Comparison of ENCODE assay signal across 22 mouse cellular contexts in genomic region chr3:136892140-136892539, GRCm38 (mm10).
DNase-seq lines count a peak whose midpoint lies in the region; ATAC-seq lines count a peak whose summit lies in the region.
"Had no signal": no experiment of that assay in that cellular context is flagged by ENCODE, and none has a peak within 500 bp of the region (broad histone marks: within the 10 kb centered on the region; RNA-seq: fewer than 3 reads in every experiment).

No protein-coding gene starts in this region.

- no peak overlapping the region for H3K9ac ChIP-seq in embryonic facial prominence, embryonic 14.5 days (ENCODE audit: low read depth, low read length)
- no peak overlapping the region for H3K9ac ChIP-seq in hindbrain, embryonic 16.5 days (ENCODE audit: low read depth, low read length)
- H3K9ac ChIP-seq in hindbrain, embryonic 11.5 days (ENCODE audit: low read depth, low read length) = no peak overlapping the region
- H3K9ac ChIP-seq: embryonic facial prominence, embryonic 12.5 days; forebrain, embryonic 12.5 days; heart, embryonic 12.5 days; intestine, embryonic 15.5 days had no signal

- H3K27me3 ChIP-seq in embryonic facial prominence, embryonic 14.5 days (replicated peaks; ENCODE audit: control insufficient read depth, insufficient read depth, low read length) = no peaks in the 10 kb centered on the region
- no peaks in the 10 kb centered on the region for H3K27me3 ChIP-seq in embryonic facial prominence, embryonic 10.5 days (replicated peaks; ENCODE audit: low read depth, poor library complexity, severe bottlenecking)
- no peaks in the 10 kb centered on the region for H3K27me3 ChIP-seq in hindbrain, embryonic 16.5 days (replicated peaks; ENCODE audit: control insufficient read depth, insufficient read depth, low read length)
- H3K27me3 ChIP-seq in hindbrain, embryonic 11.5 days (ENCODE audit: control insufficient read depth, insufficient read depth, low read length) = no peaks in the 10 kb centered on the region
- H3K27me3 ChIP-seq: embryonic facial prominence, embryonic 12.5 days; forebrain, embryonic 12.5 days; heart, embryonic 12.5 days; intestine, embryonic 15.5 days had no signal

- H3K4me1 ChIP-seq in embryonic facial prominence, embryonic 14.5 days (ENCODE audit: control insufficient read depth, insufficient read depth, low read length) = no peaks in the 10 kb centered on the region
- no peaks in the 10 kb centered on the region for H3K4me1 ChIP-seq in embryonic facial prominence, embryonic 10.5 days
- no peaks in the 10 kb centered on the region; the same call in 1 of the 2 replicates for H3K4me1 ChIP-seq in hindbrain, embryonic 16.5 days (ENCODE audit: control insufficient read depth, insufficient read depth, low read depth, low read length)
- H3K4me1 ChIP-seq in hindbrain, embryonic 11.5 days (replicated peaks; ENCODE audit: control insufficient read depth, insufficient read depth, low read length) = no peaks in the 10 kb centered on the region; the same call in 1 of the 2 replicates
- H3K4me1 ChIP-seq: embryonic facial prominence, embryonic 12.5 days; intestine, embryonic 15.5 days had no signal

- H3K4me3 ChIP-seq in embryonic facial prominence, embryonic 14.5 days (ENCODE audit: low read depth, low read length) = no peak overlapping the region
- H3K4me3 ChIP-seq in embryonic facial prominence, embryonic 10.5 days = no peak overlapping the region
- H3K4me3 ChIP-seq in hindbrain, embryonic 16.5 days (ENCODE audit: low read length) = no peak overlapping the region
- H3K4me3 ChIP-seq in hindbrain, embryonic 11.5 days (ENCODE audit: low read depth, low read length) = no peak overlapping the region
- H3K4me3 ChIP-seq: embryonic facial prominence, embryonic 12.5 days; forebrain, embryonic 12.5 days; heart, embryonic 12.5 days; hindbrain, embryonic 10.5 days; intestine, embryonic 15.5 days had no signal

- no peak overlapping the region for H3K27ac ChIP-seq in embryonic facial prominence, embryonic 14.5 days (replicated peaks; ENCODE audit: low read depth, low read length)
- no peak overlapping the region for H3K27ac ChIP-seq in embryonic facial prominence, embryonic 10.5 days (replicated peaks)
- H3K27ac ChIP-seq in hindbrain, embryonic 16.5 days (ENCODE audit: low read depth, low read length) = no peak overlapping the region
- no peak overlapping the region for H3K27ac ChIP-seq in hindbrain, embryonic 11.5 days (ENCODE audit: low read depth, low read length)
- H3K27ac ChIP-seq: embryonic facial prominence, embryonic 12.5 days; forebrain, embryonic 12.5 days; hindbrain, embryonic 10.5 days; intestine, embryonic 15.5 days had no signal

- ATAC-seq in cerebellum, adult (ENCODE audit: insufficient number of reproducible peaks, low FRiP score, low TSS enrichment) = peak; percentile 41; the same call in 1 of the 2 replicates
- peak; percentile 44; the same call in 1 of the 2 replicates for ATAC-seq in embryonic facial prominence, embryonic 14.5 days (ENCODE audit: low read depth)
- ATAC-seq in hindbrain, embryonic 16.5 days = peak; percentile 26; the same call in 1 of the 2 replicates
- ATAC-seq in hindbrain, embryonic 11.5 days (ENCODE audit: low FRiP score) = no peak
- ATAC-seq: CD4-positive, CD25-positive, alpha-beta regulatory T cell, adult 4 months; forebrain, embryonic 16.5 days; intestine, embryonic 15.5 days had no signal

- no peaks in the 10 kb centered on the region for H3K9me3 ChIP-seq in embryonic facial prominence, embryonic 14.5 days (ENCODE audit: control insufficient read depth, low read length)
- no peaks in the 10 kb centered on the region for H3K9me3 ChIP-seq in embryonic facial prominence, embryonic 10.5 days
- H3K9me3 ChIP-seq in hindbrain, embryonic 16.5 days (ENCODE audit: control insufficient read depth, low read length) = no peaks in the 10 kb centered on the region
- no peaks in the 10 kb centered on the region for H3K9me3 ChIP-seq in hindbrain, embryonic 11.5 days (ENCODE audit: control insufficient read depth, low read length)
- H3K9me3 ChIP-seq: embryonic facial prominence, embryonic 12.5 days; forebrain, embryonic 12.5 days; G1E; heart, embryonic 12.5 days; hindbrain, embryonic 10.5 days; intestine, embryonic 15.5 days had no signal

- no peak for DNase-seq in cerebellum, postnatal 36 days
- no peak for DNase-seq in embryonic facial prominence, embryonic 14.5 days (ENCODE audit: low spot score)
- no peak for DNase-seq in embryonic facial prominence, embryonic 10.5 days (ENCODE audit: low spot score)
- DNase-seq in hindbrain, embryonic 11.5 days (ENCODE audit: low spot score) = no peak
- DNase-seq in retina, postnatal 1 day = peak; percentile 23
- no peak for DNase-seq in retina, embryonic 14.5 days (ENCODE audit: low spot score)
- DNase-seq: adrenal gland, adult 8-10 months; adrenal gland, postnatal 36 days; B cell, adult 2 months; embryo, embryonic 11 days; gastrocnemius, postnatal 36 days; kidney, adult 18-20 months had no signal

- H3K4me2 ChIP-seq in embryonic facial prominence, embryonic 14.5 days (ENCODE audit: low read depth, low read length) = no peak overlapping the region
- no peak overlapping the region for H3K4me2 ChIP-seq in hindbrain, embryonic 16.5 days (ENCODE audit: low read length)
- no peak overlapping the region for H3K4me2 ChIP-seq in hindbrain, embryonic 11.5 days (replicated peaks; ENCODE audit: low read depth, low read length)
- H3K4me2 ChIP-seq: embryonic facial prominence, embryonic 12.5 days; forebrain, embryonic 12.5 days; heart, embryonic 12.5 days; intestine, embryonic 15.5 days had no signal

- WGBS in embryonic facial prominence, embryonic 14.5 days = 59% methylated on average over 3 of the region's 3 CpGs
- 70% methylated on average over 3 of the region's 3 CpGs for WGBS in embryonic facial prominence, embryonic 10.5 days
- WGBS in hindbrain, embryonic 16.5 days = 67% methylated on average over 3 of the region's 3 CpGs
- WGBS in hindbrain, embryonic 11.5 days = 62% methylated on average over 3 of the region's 3 CpGs

- peaks cover 21% of the 10 kb centered on the region for H3K36me3 ChIP-seq in embryonic facial prominence, embryonic 14.5 days (ENCODE audit: control insufficient read depth, insufficient read depth, low read length)
- peaks cover 19% of the 10 kb centered on the region; the same call in 1 of the 2 replicates for H3K36me3 ChIP-seq in embryonic facial prominence, embryonic 10.5 days (replicated peaks)
- H3K36me3 ChIP-seq in hindbrain, embryonic 16.5 days (ENCODE audit: control insufficient read depth, insufficient read depth, low read length) = peaks cover 6% of the 10 kb centered on the region; the same call in 1 of the 2 replicates
- H3K36me3 ChIP-seq in hindbrain, embryonic 11.5 days (ENCODE audit: control insufficient read depth, insufficient read depth, low read length) = no peaks in the 10 kb centered on the region
- H3K36me3 ChIP-seq: intestine, embryonic 15.5 days had no signal
